ENCODE assay signal across 10 mouse cellular contexts in the genomic region with DNA sequence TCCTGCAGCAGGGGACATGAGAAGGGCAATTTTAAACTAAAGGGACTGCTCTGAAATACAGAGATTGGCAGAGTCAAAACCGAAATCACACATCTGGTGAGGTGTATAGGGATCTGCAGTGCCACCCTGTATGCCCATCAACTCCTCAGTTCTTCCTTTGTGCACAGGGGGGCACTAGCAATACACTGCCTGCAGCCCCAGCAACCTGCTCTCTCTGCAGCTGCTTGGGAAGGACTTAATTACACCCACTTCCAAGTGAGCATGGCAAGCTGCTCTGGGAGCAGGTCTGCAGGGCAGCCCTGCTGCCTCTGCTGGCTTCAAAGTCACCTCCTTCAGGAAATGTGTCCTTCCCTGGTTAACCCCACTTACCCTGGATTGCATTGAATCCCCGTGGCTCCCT.
DNase-seq lines count a peak whose midpoint lies in the region; ATAC-seq lines count a peak whose summit lies in the region.
"Had no signal": no experiment of that assay in that cellular context is flagged by ENCODE, and none has a peak within 500 bp of the region (broad histone marks: within the 10 kb centered on the region; RNA-seq: fewer than 3 reads in every experiment).

No protein-coding gene starts in this region.

- H3K9ac ChIP-seq in forebrain, embryonic 14.5 days (ENCODE audit: low read length): no peak overlapping the region
- no peak overlapping the region for H3K9ac ChIP-seq in forebrain, embryonic 12.5 days
- no peak overlapping the region for H3K9ac ChIP-seq in midbrain, embryonic 13.5 days (replicated peaks)
- H3K9ac ChIP-seq in midbrain, embryonic 16.5 days (ENCODE audit: low read depth, low read length): no peak overlapping the region
- H3K9ac ChIP-seq: heart, embryonic 13.5 days had no signal

- no peaks in the 10 kb centered on the region for H3K4me1 ChIP-seq in forebrain, embryonic 14.5 days (ENCODE audit: control insufficient read depth, insufficient read depth, low read length)
- no peaks in the 10 kb centered on the region for H3K4me1 ChIP-seq in forebrain, embryonic 12.5 days
- no peaks in the 10 kb centered on the region for H3K4me1 ChIP-seq in midbrain, embryonic 13.5 days (replicated peaks)
- no peaks in the 10 kb centered on the region for H3K4me1 ChIP-seq in midbrain, embryonic 16.5 days (ENCODE audit: control insufficient read depth, insufficient read depth, low read length)
- H3K4me1 ChIP-seq: heart, embryonic 13.5 days had no signal

- no peak overlapping the region for H3K4me2 ChIP-seq in forebrain, embryonic 14.5 days (ENCODE audit: low read length)
- H3K4me2 ChIP-seq in forebrain, embryonic 12.5 days: no peak overlapping the region
- H3K4me2 ChIP-seq in midbrain, embryonic 13.5 days (replicated peaks): no peak overlapping the region
- H3K4me2 ChIP-seq in midbrain, embryonic 16.5 days (ENCODE audit: low read length): no peak overlapping the region
- H3K4me2 ChIP-seq: heart, embryonic 13.5 days had no signal

- WGBS in forebrain, embryonic 14.5 days: 76% methylated on average over 2 of the region's 2 CpGs
- 74% methylated on average over 2 of the region's 2 CpGs for WGBS in forebrain, embryonic 12.5 days
- 70% methylated on average over 2 of the region's 2 CpGs for WGBS in midbrain, embryonic 13.5 days
- 64% methylated on average over 2 of the region's 2 CpGs for WGBS in midbrain, embryonic 16.5 days

- H3K9me3 ChIP-seq in forebrain, embryonic 14.5 days (replicated peaks; ENCODE audit: control insufficient read depth, low read length): no peaks in the 10 kb centered on the region
- H3K9me3 ChIP-seq in forebrain, embryonic 12.5 days: no peaks in the 10 kb centered on the region
- no peaks in the 10 kb centered on the region for H3K9me3 ChIP-seq in midbrain, embryonic 13.5 days
- H3K9me3 ChIP-seq in midbrain, embryonic 16.5 days (replicated peaks; ENCODE audit: control insufficient read depth, low read length, poor library complexity, severe bottlenecking): no peaks in the 10 kb centered on the region
- H3K9me3 ChIP-seq: heart, embryonic 13.5 days had no signal

- ATAC-seq in forebrain, embryonic 14.5 days: no peak
- no peak for ATAC-seq in forebrain, embryonic 12.5 days (ENCODE audit: low FRiP score)
- ATAC-seq in midbrain, embryonic 13.5 days: peak; percentile 43; the same call in 1 of the 2 replicates
- ATAC-seq in midbrain, embryonic 16.5 days: no peak

- no peak overlapping the region for H3K4me3 ChIP-seq in forebrain, embryonic 14.5 days (ENCODE audit: low read depth, low read length)
- H3K4me3 ChIP-seq in forebrain, embryonic 12.5 days (replicated peaks): no peak overlapping the region
- no peak overlapping the region for H3K4me3 ChIP-seq in midbrain, embryonic 13.5 days (replicated peaks)
- no peak overlapping the region for H3K4me3 ChIP-seq in midbrain, embryonic 16.5 days (ENCODE audit: low read depth, low read length)
- H3K4me3 ChIP-seq: heart, embryonic 13.5 days had no signal

- H3K36me3 ChIP-seq in forebrain, embryonic 14.5 days (ENCODE audit: control insufficient read depth, insufficient read depth, low read length): no peaks in the 10 kb centered on the region
- no peaks in the 10 kb centered on the region for H3K36me3 ChIP-seq in forebrain, embryonic 12.5 days (replicated peaks)
- no peaks in the 10 kb centered on the region for H3K36me3 ChIP-seq in midbrain, embryonic 13.5 days
- no peaks in the 10 kb centered on the region for H3K36me3 ChIP-seq in midbrain, embryonic 16.5 days (ENCODE audit: control insufficient read depth, insufficient read depth, low read length)
- H3K36me3 ChIP-seq: heart, embryonic 13.5 days had no signal

- peak; percentile 24 for DNase-seq in forebrain, embryonic 14.5 days (ENCODE audit: low spot score)
- peak; percentile 9 to 28 for DNase-seq in frontal cortex, postnatal 14 days (ENCODE audit: low spot score in 2 of 2)
- DNase-seq in right cerebral cortex, postnatal 10 days (ENCODE audit: low spot score in 2 of 2): peak; percentile 51 to 56
- DNase-seq in thymus, postnatal 0 days (ENCODE audit: low spot score): no peak
- DNase-seq in neural tube, embryonic 10.5 days (ENCODE audit: extremely low spot score, low spot score): no peak
- DNase-seq: kidney, adult 18-20 months had no signal

- H3K27ac ChIP-seq in forebrain, embryonic 14.5 days (ENCODE audit: low read depth, low read length): no peak overlapping the region
- no peak overlapping the region for H3K27ac ChIP-seq in forebrain, embryonic 12.5 days
- no peak overlapping the region for H3K27ac ChIP-seq in midbrain, embryonic 13.5 days
- H3K27ac ChIP-seq in midbrain, embryonic 16.5 days (ENCODE audit: low read length): no peak overlapping the region
- H3K27ac ChIP-seq: heart, embryonic 13.5 days had no signal

- H3K27me3 ChIP-seq in forebrain, embryonic 14.5 days (replicated peaks; ENCODE audit: control insufficient read depth, insufficient read depth, low read length): no peaks in the 10 kb centered on the region
- no peaks in the 10 kb centered on the region for H3K27me3 ChIP-seq in forebrain, embryonic 12.5 days
- no peaks in the 10 kb centered on the region for H3K27me3 ChIP-seq in midbrain, embryonic 13.5 days
- H3K27me3 ChIP-seq in midbrain, embryonic 16.5 days (ENCODE audit: control insufficient read depth, insufficient read depth, low read depth, low read length): no peaks in the 10 kb centered on the region
- H3K27me3 ChIP-seq: heart, embryonic 13.5 days had no signal

Comparison
In these comparisons a context has a peak if more than half of its experiments do, and no peak if none do; other contexts are left out.
1. DNase-seq: peak in forebrain, embryonic 14.5 days (single experiment), frontal cortex, postnatal 14 days (2 of 2) and right cerebral cortex, postnatal 10 days (2 of 2); none in thymus, postnatal 0 days (single experiment) and neural tube, embryonic 10.5 days (single experiment).